Mouse (Mus musculus) cerebral cortex, adult 2 months (tissue): ENCODE measurements around the gene B3galt4.

Experiments
- WGBS: fragments of 180-500 bp; shearing (Covaris S2); methylation state at CpG from one replicate; pipeline ENCODE4 v1.1.7; 2018; 5-methylcytosine and 5-hydroxymethylcytosine counted together

Gene B3galt4

DNA sequence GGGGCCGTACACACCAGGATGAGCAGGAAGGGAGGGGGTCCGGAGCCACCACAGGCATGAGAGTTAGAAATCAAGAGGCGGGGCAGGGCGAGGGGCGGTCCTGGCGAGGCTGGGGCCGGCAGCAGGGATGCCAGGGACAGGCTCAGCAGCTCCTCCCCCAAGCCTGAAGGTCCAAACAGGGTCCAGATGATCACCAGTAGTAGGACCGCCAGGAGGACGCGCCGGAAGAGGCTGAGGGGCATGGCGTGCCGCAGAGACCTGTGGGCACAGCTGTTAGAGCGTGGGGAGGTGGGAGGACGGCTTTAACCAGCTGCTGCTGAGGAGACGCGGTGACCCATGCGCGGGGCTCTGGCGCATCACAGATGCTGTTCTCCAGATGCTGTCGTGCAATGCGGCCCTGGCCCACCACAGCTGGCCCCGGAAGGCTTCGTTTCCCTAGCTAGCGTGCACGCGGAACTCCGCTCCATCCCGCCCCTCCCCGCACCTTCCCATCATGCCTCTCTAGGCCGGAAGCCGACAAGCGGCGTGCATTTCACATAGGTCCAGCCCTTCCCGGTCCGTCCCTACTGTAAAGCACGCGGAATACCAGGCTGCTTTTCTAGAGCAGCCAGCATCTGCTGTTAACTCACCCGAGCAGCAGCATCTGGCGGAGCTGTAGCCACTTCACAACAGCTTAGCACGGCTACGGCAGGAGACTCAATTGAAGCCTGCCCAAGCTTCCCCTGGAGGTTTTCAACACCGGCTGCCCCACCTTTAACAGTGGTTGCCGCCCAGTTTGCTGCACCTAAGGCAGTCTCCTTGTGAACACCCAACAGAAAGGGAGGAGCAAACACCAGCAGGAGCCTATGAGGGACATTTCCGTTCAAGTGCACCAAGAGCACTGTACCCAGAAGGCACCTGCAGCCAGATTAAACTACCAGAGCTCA, at the start of gene B3galt4:
Gene B3galt4 (minus strand): TSS at position 468 of the 926 bp plus-strand sequence.
- WGBS = under 1% methylated on average over 45 of the region's 45 CpGs

DNA sequence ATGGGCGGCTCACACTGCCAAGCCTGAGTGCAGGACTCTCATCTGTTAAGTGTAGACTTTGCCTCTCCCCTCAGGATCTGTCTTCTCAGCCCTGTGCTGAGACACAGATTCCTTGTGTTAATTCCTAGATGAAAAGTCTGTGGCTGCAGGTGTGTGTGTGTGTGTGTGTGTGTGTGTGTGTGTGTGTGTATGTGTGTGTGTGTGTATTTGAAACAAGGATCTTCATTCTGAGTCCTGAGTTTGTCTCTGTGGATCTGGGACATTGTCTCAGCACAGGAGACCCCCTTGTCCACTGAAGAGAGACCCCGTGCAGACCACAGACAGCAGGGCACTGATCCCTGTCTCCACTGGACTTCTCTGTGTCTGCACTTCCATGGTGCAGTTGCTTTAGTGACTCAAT, 49.5 kb upstream of the B3galt4 start:
- WGBS = 65% methylated on average over 2 of the region's 2 CpGs

DNA sequence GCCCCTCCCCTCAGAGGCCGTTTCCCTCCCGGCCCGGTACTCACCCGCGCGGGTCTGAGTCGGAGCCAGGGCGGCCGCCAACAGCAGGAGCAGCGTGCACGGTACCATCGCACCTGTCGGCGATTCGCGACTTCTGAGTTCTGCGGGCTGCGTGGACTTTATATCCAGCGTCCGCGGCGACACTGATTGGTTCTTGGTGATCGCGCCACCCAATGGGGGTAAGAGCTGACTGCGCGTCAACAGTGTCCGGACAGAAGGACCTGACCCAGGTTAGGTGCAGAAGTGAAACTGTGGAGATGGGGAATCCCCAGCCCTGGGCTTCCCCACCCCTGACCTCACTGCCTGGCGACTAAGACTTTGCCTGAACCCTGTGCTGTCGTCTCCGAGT, 48.9 kb upstream of the B3galt4 start, which contains the start of gene H2-K1:
Gene H2-K1 (minus strand): TSS at position 198 of the 388 bp plus-strand sequence.
- 3% methylated on average over 30 of the region's 30 CpGs for WGBS

DNA sequence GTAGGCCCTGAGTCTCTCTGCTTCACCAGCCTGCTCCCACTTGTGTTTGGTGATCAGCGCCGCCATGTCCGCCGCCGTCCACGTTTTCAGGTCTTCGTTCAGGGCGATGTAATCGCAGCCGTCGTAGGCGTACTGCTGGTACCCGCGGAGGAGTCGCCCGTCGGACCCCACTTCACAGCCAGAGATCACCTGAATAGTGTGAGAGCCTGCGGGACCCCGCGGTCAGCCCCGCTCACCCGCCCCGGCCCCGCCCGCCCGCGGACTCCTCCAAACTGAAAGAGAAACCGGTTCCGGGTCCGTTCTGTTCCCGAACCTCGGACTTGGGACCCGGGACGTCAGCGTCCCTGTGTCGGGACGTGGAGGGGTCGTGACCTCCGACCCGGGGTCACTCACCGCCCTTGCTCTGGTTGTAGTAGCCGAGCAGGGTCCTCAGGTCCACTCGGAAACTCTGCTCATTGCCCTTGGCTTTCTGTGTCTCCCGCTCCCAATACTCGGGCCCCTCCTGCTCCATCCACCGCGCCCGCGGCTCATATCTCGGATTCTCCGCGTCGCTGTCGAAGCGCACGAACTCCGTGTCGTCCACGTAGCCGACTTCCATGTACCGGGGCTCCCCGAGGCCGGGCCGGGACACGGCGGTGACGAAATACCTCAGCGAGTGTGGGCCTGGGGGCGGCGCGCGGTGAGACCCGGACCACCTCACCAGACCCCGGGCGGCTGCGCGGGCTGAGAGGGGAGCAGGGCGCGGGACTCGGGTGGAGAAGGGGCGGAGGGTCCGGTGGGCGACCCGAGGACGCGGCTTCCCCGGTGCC, 48.3 kb upstream of the B3galt4 start:
- 2% methylated on average over 86 of the region's 87 CpGs for WGBS

DNA sequence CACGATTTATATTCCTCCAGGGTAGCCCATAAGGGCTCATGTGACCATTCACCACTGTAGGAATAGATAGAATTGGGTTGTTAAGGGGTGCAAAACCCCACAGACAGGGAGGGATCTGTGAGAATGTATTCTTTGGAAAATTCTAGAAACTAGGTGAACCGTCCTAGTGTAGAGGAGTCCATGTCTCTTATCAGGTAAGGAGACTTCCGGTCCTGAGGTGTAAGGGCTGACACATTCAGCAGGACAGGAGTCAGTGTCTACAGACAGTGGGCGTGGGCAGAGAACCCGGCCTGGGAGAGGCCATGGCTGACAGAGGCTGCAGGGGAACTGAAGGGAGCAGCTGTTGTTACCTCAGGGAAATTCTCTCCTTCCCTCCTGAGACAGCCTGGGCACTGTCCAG, 47.4 kb upstream of the B3galt4 start:
- 77% methylated on average over 5 of the region's 5 CpGs for WGBS

DNA sequence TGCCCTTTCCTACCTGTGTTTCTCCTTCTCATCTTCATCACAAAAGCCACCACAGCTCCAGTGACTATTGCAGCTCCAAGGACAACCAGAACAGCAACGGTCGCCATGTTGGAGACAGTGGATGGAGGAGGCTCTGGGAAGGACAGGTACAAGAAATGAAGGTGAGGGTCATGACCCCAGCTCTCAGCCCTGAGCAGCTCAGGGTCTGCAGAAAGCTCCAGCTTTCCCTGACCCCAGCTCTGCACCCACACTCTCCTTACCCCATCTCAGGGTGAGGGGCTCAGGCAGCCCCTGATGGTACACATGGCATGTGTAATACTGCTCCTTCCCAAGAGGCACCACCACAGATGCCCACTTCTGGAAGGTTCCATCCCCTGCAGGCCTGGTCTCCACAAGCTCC, 45.7 kb upstream of the B3galt4 start:
- 96% methylated on average over 2 of the region's 2 CpGs for WGBS

DNA sequence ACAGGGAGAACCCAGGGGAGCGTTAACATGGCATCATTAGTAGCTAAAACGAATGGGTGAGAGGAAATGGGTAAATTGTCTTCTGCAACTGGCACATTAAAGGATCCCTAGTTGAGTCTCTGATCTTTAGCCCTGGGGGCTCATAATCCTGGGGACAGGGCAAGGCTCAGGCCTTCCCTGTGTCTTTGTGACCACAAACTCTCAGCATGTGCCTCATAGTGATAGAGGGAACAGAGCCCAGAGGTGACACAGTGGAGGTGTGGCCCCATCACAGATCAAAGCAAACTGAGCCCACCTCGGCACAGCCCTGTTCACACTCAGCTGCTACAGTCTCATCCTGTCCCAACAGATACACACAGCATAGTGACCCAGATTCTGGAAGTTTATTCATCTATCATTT, 44.4 kb upstream of the B3galt4 start:
- 86% methylated on average over 3 of the region's 3 CpGs for WGBS

DNA sequence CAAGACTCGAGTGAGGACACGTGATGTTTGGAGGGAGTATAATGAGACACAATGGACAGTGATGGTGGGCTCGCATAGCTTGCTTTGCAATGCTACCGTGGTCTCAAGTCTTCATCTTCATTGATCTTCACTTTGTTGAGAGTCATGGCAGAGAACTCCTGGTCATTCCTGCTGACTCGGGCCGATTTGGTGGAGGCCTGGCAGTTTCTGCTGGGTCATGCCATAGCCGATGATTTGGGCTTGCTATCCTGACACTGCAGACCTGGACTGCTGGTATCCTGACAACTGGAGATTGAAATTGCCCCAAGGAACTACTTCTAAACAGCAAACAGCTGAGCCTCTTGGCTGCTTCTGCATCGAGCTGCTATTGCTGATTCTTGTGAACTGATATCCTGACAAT, 43.7 kb upstream of the B3galt4 start:
- WGBS = 94% methylated on average over 8 of the region's 8 CpGs

DNA sequence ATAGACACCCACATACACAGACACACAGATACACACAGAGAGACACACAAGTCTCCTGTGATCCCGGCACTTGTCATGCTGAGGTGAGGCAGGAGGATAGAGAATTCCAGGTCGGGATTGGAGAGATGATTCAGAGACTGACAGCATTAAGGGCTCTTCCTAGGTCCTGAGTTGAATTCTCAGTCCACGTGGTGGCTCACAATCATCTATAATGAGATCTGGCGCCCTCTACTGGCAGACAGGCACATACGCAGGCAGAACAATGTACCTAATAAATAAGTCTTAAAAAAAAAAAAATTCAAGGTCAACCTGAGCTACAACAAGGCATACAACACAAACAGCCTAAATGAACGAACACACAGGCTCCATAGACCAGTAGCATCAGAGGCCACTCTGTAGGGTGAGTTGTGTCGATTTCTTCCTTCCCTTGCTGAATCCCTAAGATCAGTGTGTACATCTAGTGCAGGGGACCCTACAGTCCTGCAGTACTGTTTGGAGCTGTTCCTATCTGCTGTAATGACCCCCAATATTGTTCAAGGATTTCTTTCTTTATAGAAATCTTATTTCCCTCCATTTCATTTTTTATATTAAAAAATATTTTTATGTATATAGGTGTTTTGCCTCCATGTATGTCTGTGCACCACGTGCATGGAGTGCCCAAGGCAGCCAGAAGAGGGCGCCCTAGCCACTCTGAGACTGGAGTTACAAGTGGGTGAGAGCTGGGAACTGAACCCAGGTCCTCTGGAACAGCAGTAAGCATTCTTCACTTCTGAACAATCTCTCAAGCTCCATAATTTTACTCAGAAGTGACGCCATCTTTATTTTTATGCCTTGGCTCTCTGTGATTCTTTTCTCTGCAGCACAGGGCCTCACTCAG, 40.7 kb upstream of the B3galt4 start:
- 31% methylated on average over 10 of the region's 10 CpGs for WGBS

DNA sequence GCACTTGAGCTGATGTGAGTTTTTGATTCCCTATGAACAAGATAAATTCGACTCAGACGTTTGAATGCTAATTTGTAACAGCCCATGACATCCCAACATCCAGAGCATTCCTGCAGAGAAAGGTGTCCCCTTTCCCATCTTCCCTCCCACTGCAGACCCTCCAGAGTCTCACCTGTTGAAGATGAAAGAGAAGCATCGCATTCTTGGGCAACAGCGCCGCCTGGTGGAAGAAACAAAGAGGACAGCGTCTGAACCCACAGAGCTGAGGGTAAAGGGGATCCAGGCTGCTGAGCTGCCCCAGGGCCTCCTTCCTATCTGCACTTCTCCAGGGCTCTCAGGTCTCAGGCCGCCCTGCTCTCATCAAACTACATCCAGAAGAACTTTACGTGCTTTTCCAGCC, 30.8 kb upstream of the B3galt4 start:
- whole genome bisulfite sequencing = 11% methylated on average over 8 of the region's 8 CpGs

DNA sequence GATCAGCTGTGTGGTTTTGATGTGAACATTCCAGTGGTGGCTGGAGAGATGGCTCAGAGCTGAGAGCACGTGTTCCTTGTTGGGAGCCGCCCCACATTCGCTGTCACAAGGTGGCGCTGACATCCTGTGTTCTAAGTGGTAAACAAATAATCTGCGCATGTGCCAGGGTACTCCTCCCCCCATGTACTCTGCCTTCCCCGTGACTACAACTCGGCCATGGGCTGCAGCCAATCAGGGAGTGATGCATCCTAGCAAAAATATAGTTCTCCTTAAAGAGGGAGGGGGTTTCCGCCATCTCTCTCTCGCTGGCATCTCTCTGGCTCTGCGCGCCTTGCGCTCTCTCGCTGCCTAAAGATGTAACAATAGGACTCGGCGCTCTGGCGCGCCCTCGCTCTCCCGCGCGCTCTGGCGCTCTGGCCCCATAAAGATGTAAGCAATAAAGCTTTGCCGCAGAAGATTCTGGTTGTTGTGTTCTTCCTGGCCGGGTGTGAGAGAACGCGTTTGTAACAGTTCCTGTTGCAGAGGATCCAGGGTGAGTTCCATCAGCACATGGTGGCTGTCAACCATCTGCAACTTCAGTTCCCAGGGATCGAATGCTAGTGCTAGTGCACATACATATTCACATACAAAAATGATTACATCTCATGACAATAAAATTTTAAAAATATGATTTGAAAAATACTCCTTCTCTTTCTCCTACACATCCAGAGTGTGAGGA, 30.1 kb upstream of the B3galt4 start:
- under 1% methylated on average over 27 of the region's 27 CpGs for WGBS

DNA sequence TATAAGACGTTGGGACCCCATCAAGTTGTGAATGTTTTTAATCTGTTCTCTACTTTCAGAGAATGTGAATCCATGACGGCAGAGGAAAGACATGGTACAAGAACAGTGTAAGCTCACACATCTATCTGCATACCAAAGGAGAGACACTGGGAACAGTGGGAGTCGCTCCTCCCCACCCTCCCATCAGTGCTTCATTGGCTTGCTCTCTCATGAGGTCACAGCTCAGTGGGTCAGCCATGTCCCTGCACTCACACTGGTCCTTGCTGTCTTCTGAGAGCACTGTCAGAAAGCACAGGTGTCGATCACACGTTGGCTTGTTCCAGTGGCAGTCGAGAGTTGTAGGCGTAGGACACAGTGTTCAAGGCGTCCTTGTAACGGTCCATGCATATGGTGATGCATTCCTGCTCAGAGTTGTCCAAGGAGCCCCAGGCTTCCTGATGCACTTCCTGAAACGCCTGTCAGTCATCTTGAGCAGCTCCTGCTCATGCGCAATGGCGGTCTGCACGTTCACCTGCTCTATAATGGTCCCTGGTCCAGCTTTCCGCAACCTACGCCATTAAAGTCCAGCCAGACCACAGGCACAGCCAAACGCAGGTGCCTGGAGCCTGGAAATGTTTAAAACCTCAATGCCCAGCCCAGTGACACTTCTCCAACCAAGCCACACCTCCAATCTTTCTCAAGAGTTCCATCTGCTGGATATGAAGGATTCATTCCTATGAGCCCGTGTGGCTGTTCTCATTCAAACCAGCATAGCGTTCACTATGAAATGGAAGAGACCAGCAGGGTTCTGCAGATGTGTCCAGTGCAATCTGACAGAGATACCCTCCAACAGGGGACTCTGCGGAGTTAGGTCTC, 29.1 kb upstream of the B3galt4 start:
- WGBS = 75% methylated on average over 19 of the region's 19 CpGs

DNA sequence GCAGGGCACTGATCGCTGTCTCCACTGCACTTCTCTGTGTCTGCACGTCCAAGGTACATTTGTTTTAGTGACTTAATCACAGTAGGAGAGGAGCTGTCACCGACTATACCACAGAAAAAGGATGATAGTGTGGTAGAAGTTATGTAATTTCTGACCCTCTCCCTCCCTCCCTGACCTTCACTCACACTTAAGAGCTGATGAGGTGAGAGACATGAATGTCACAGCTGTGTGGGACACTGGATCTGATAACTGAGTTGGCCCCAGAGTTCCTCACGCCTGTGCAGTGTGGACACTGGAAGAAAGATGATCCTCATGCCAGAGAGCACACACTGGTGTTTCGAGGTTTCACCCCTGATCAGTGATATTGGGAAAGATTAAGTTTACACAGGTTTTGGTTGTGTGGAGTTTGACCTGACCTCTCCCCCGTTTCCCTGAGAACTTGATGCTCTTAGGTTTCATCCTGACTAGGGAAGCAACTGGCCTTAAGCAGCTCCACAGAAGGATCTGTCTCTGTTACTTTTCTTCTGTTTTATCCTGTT, 28.3 kb upstream of the B3galt4 start:
- WGBS = 85% methylated on average over 6 of the region's 6 CpGs

DNA sequence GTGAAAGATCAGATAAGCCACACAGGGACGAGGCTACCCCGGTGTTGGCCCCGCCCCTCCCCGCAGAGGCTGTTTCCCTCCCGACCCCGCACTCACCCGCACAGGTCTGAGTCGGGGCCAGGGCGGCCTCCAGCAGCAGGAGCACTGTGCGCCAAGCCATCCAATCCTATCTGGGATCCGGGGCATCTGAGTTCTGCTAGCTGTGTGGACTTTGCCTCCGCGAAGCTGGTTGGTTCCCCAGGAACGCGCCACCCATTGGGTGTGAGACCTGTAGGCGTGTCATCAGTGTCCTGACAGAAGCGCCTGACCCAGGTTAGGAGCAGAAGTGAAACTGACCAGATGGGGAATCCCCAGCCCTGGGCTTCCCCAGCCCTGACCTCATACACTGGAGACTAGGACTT, 27.3 kb upstream of the B3galt4 start:
- 4% methylated on average over 14 of the region's 17 CpGs for WGBS

DNA sequence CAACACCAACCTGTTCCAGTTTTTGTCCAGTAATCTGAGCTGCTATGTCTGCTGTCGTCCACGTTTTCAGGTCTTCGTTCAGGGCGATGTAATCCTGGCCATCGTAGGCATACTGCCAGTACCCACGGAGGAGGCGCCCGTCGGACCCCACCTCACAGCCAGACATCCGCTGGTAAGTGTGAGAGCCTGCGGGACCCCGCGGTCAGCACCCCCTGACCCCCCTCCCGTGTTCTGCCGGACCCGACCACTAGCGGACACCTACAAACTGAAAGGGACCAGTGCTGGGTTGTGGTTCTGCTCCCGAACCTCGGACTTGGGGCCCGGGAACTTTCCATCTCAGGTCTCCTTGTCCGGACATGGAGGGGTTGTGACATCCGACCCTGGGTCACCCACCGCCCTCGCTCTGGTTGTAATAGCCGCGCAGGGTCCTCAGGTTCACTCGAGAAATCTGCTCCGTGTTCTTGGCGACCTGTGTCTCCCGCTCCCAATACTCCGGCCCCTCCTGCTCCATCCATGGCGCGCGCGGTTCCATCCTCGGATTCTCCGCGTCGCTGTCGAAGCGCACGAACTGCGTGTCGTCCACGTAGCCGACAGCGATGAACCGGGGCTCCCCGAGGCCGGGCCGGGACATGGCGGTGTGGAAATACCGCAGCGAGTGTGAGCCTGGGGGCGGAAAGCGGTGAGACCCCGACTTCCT, 26.7 kb upstream of the B3galt4 start:
- 3% methylated on average over 57 of the region's 57 CpGs for WGBS

DNA sequence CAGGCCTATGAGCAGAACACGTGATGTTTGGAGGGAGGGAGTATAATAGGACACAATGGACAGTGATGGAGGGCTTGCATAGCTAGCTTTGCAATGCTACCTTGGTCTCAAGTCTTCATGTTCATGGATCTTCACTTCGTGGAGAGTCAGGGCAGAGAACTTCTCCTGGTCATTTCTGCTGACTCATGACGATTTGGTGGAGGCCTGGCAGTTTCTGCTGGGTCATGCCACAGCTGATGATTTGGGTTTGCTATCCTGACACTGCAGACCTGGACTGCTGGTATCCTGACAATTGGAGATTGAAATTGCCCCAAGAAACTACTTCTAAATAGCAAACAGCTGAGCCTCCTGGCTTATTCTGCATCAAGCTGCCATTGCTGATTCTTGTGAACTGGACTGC, 22.3 kb upstream of the B3galt4 start:
- WGBS = 66% methylated on average over 3 of the region's 3 CpGs

DNA sequence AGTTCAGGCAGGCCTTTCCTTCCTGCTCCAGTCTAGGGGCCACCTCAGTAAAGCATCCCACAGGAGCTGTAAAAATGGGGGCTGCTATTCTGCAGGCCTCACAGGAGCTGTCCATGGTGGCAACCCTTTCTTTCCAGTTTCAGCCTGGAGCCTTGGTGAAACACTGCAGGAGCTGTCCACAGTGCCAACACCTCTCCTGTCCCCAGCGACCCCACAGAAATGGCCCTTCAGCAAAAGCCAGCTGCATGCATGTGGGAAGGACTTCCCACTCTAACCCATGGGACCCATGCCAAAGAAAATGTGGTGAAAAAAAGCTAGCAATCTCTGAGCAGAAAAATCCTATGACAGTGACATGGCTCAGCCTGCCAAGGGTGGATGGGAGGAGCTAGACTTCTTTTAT, 21.4 kb upstream of the B3galt4 start:
- 17% methylated on average over 1 of the region's 1 CpGs for WGBS

DNA sequence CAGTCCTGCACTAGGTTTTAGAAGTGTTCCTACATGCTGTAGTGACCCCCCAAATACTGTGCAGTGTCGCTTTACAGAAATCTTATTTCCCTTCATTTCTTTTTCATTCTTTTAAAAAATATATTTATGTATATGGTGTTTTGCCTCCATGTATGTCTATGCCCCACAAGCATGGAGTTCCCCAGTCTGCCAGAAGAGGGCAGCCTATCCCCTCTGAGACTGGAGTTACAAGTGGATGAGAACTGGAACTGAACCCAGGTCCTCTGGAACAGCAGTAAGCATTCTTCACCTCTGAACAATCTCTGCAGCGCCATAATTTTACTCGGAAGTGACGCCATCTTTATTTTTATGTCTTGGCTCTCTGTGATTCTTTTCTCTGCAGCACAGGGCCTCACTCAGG, 18.1 kb upstream of the B3galt4 start:
- WGBS = 77% methylated on average over 4 of the region's 4 CpGs

DNA sequence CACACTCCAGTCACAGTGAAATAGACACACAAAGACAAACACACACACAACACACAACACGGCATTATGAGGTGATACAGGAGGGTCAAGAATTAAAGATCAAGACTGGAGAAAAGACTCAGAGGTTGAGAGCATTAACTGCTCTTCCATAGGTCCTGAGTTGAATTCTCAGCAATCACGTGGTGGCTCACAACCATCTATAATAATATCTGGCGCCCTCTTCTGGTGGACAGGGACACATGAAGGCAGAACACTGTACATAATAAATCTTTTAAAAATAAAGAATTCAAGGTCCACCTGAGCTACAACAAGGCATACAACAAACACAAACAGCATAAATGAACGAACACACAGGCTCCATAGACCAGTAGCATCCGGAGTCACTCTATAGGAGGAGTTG, 17.6 kb upstream of the B3galt4 start:
- WGBS = 30% methylated on average over 5 of the region's 5 CpGs
